Mouse (Mus musculus): ENCODE measurements around the gene Rsu1.

Gene Rsu1

DNA sequence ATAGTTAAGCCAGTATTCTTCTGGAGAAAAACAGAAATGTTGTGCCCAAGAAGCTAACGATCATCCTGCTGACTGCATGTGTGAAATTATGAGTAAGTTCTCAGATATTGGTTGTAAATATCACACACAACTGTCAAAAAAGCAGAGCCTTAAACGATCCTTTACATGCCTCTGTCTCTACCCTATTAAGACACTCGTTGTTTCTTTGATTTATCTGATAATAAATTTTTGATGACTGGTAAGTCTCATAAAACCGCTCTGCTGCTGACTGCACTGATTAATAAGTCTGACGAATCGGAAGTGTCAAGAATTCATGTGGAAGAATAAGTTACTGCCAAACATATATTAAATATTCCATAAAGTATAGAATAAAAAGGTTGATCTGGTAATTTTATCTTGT, 126.0 kb downstream of the Rsu1 start:
- DNase-seq, result no peak

DNA sequence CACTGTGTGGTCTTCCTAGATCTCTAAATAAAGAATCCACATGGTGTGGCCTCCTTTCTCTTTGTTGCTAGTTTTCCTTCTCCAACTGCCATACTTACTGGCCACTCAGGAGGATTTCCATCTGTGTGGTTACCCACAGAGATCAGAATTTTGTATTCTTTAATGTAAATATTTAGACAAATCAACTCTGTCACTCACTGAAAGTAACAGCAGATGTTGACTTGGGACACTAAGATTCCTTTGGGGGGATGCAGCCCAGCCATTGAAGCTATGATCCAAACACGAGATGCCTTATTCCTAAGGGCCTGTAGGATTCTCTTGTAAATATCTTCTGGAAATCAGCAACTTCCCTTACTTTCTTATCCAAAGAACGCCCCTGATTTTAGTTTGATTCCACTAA, 136.3 kb downstream of the Rsu1 start:
- no peak for DNase-seq

DNA sequence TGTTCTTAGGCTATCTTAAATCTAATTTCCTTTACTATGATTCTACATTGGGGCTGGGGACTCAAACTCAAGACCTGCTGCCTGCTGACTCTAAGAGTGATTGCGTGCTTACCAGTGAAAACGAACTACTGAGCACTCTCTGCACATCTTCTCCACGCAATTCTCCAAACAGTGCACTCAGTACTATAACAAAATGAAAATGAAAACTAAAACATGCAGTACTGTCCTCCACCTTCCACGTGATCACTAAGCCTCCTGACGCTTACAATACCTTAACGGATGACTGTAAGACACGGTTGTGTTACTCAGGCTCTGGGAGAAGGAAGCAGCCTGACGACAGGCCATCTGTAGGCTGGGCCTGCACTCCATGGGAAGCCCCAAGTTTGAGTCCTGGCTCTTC, 138.4 kb downstream of the Rsu1 start:
- DNase-seq, result no peak

DNA sequence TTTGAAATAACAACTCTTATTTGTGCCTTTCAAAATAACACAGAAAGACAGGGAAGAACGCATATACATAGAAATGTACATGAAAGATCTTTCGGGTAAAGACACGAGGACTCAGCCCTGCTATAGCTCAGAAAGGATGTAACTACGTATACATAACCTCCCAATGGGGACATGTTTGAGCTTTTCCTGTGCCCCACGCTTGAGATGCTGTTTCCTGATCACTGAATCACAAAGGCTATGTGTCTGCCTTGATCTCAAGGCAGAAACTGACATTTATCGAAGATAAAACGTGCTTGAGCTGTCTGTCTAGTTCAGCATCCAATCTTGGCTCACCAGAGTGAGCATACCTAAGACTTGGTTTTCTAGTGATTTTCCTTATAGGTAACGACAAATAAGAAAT, 138.8 kb downstream of the Rsu1 start:
- DNase-seq, result no peak

DNA sequence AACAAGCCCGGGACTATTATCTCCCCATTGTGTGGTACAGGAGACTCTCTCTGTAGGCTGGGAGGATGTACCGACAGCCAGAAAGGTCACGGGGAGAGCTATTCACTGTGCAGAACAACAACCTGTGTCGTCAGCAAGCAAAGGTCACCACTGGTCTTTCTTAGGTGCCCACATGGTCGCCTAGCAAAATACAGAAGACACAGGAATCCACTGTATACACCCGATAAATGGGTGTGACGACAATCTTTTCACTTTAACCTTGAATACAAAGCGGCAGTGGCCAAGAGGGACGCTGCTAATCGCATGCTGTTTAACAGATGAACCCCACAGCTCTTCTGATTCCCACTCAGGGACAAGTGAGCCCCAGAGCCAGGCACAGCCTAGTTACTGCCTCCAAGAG, 141.4 kb downstream of the Rsu1 start:
- DNase-seq, result no peak

DNA sequence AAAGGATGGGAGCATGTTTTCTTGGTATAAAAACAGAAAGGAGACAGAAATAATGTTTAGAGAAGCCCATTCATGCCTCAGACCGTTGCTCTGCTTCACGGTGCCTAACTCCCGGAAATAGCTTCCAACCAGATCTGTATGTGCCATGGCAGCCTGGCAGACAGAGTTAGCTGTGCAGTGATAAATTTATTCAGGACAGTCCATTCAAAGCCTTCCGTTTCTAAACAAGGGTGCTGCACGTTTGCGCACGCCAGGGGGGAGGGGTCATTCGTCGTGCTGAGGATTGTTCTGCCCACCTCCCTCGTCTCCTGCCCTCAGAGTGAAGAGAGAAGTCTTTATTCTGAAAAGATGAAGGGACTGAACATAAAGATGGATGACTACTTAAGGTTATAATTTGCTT, 141.9 kb downstream of the Rsu1 start:
- DNase-seq, result no peak

DNA sequence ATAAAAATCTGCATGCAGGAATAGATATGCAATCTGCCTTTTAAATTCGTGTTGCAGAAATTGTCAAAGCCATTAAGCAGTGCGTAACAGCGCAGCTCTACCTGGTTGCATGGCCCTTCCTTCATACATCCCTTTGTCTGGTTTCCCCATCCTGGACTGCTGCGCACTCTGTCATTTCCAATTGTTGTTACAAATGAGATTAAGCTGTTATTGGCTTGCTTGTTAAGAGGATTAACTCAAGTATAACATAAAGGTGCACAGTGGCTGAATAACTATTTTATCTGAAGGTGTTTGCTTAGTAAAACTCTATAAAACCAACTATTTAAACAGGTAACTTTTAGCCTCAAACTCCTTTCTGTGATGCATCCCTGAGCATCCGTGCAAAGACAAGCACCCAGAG, 150.8 kb downstream of the Rsu1 start:
- DNase-seq, result no peak

DNA sequence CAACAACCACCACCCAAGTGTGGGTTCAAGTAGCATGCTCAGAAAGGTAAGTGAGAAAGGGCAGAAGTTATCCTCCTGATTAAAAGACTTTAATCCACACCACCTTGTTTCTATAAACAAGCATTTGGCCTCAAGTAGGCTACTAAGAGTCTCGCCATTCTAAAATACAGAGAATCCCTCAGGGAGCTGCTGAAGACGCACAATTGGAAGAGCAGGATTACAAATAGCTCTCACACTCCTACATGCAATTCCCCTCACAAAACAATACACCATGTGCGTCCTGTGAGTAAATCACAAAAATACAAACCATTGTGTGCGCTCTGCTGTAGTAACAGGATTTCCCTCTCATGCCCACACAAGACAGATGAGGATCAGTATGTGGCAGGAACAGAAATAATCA, 153.3 kb downstream of the Rsu1 start:
- no peak for DNase-seq

DNA sequence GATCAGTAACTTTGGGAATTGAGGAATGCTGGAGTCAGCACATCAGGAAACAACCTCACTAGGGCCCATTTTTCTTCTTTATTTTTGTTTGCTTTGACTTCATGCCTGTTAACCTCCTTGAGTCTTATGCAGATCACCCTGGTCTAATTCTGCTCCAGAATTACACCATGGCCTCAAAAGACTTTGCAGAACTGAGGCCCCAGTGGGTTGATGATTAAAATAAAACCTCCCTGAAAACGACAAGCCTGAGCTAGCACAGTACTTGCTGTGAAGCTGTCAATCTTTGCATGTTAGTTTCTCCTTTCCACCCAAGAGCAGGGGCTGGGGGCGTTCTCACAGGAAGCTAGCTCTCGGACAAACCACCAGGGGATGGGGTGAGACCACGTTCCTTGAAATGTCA, 164.7 kb downstream of the Rsu1 start:
- peak; percentile 7 for DNase-seq

DNA sequence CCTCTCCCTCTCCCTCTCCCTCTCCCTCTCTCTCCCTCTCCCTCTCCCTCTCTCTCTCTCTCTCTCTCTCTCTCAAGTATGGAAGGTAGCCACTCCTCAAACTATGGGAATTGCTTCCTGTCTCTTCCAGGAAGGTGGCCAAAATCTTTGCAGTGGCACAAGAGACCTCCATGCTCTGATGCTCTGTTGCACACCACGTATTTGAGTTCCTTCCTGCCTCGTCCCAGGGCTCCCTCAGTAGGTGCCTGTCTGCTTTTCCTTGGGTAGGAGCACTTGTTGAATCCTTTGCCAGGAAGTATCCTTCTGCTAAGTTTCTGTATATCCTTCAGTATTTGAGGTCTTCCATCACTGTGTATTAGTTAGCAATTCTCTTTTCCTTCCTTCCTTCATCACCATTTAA, 166.8 kb downstream of the Rsu1 start:
- DNase-seq, result peak; percentile 4

DNA sequence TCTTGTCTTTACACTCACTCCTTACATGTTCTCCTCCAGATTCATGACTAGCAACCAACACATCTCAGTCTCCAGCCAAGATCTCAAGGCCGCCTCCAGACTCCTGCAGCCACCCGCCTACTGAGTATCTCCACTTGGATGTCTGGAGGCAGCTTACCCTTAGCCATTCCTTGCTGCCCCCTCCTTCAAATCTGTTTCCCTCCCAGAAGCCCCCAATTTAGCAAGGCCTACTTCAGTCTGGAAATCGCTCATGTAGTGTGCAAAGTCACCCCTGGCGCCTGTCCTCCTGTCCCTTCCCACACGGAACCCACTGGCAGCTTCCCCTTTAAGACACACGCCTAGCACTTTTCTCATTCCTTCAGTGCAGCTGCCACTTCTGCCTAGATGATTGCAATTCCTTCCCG, 167.4 kb downstream of the Rsu1 start:
- no peak for DNase-seq

DNA sequence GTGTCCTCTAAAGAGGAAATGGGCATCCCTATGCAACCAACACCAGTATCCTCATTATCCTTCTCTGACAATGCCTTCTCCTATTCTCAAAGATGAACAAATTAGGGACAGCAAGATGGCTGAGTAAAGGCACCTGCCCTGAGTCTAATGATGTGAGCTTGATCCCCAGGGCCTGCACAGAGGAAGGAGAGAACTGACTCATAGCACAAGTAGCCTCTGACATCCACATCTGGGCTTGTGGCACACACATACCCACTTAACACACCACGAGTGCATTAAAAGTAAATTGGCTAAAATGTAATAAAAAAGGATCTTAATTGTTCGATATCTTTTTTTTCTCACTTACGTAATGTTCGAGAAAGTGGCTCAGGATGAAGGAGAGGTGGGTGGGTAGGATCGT, 177.2 kb downstream of the Rsu1 start:
- DNase-seq, result no peak

DNA sequence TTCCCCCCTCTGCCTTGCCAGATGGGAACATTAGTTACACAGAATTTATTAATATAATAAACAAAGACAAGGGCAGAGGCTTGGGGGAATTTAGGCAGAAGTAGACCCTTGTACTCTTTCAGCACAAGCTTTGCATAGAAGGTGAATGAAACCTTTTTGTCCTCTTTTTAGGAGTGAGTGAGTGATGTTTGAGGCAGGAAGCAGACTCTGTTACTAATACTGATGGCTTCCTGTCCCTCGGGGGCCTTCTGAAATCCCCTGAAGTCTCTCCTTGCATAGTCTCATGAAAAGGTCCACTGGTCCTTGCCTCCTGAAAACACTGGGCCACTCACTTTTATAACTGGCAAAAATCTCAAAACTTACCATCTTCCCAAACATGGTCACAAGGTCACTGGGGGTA, 177.6 kb downstream of the Rsu1 start:
- DNase-seq, result no peak

DNA sequence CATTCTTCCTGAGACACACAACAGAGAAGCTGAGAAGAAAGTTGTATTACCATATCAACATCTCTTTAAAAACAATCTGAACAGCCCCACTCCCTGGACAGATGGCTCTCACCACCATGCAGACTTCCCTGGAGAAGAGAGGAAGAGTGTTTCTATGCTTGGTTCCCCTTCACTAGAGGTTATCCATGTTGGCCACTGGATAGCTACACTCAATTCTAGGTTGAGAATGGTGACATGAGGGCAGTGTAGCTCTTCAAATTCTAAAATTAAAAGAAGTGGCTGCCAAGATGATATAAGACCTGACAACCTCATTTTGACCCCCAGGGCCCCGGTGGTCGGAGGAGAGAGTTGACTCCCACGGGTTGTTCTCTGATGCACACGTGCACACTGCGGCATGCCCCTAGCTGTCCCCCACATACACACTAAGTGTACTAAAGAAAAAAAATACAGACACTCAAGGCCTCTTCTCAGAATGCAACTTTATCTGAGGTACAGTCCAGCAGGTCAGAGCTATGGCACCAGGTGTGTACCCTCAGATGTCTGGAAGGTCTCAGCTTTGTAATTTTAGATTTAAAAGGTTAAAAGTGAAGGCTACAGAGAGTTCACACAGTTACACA, 179.7 kb downstream of the Rsu1 start:
- DNase-seq, result no peak

DNA sequence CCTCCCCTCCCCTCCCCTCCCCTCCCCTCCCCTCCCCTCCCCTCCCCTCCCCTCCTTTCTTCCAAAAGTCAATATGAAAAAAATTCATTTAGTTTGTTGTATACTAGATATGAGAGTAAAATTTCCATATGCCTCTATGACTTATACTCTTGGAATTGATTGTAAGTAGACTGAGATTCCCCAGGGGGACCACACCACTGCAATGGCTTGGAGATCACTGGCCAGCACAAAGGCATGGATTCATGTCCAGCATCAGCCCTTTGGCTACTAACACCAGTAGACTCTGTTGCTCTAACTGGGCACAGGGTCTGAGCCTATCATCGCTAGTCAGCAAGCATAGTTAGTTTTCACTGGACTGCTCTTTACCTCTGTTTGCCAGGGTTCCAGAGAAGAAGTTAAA, 180.4 kb downstream of the Rsu1 start:
- DNase-seq, result no peak

DNA sequence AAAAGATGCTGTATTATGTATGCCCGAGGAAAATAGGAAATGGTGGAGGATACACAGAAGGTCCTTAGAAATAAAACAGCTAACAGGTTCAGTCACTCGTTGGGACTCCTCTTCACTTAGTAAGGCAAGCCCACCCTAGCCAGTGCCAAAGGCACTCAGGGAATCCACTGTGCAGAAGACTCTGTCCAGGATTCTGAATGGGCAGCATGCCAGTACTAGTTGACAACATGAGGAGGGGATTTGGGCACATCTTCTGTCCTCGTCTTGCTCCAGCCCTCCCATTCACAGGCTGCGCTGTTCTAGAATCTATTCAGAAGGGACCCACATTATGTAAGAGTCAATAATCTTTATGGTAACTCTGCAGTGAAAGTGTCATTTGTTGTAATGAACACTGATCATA, 181.4 kb downstream of the Rsu1 start:
- DNase-seq, result no peak

DNA sequence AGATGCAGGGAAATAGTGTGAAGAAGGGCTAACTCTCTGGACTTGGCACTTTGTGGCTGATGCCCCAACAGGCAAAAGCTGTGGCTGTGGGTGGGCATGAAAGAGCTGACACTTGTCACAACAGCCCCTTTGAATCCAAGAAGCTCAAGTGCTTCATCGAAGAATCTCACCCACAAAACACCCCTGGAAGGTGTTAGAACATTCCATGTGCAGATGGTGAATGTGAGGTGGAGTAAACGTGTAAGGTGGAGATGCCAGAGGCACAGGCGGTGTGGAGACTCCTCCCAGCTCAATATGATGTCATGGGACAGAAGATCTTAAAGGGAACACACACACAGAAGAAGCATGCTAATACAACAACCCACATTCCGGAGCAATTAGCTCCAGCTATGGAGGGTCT, 182.9 kb downstream of the Rsu1 start:
- DNase-seq, result no peak

DNA sequence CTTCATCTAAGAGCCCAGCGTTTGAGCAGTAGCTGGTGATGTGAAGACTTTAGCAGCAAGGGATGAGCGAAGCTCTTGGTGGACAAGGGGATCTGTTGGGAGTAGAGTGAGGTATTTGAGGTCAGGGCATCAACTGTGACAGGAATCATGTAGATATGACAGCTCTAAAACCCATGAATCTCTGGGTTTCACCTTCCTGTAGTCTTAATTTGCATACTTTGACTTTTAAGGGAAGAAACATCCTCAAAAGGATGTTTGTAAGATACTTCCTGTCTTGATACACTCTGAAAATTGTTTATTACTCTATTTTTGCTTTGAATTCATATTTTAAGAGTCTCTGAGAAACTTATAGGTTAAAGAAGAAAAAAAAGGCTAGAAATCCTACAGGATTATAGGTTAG, 183.4 kb downstream of the Rsu1 start:
- DNase-seq, result no peak

DNA sequence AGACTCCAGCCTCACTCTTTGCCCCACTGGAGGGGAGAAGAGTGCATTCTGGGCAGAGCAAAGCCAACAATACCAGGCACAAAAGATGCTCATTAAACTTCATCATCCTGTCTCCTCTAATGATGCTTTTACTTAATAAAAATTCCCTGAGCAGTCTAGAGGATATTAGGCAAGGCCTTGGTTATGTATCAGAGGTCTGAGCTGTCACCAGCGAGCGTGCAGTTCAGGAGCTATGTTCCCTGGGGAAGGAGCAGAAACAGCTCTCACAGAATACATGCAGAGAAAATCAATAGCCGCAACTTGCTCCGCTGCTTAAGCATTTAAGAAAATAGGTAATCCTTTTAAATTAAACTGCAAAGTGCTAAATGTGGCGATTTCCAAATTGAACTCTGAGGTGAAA, 187.0 kb downstream of the Rsu1 start:
- no peak for DNase-seq

DNA sequence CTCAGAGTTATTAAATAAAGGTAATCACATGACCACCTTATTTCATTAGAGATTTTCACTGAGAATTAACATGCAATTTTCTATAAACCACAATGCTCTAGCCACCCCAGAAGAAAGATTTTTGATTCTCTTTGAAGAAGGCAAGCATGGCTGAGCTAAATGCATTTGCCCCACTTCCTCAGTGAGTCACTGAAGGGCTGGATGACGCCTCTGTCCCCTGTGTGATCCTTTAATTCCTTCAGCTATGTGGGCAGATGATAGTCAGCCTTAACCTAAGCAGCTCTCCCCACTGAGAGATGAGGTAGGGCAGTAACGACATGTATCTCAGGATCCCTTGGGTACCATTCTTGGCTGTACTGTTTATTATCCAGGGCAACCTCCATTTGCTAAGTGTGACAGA, 190.7 kb downstream of the Rsu1 start:
- no peak for DNase-seq

DNA sequence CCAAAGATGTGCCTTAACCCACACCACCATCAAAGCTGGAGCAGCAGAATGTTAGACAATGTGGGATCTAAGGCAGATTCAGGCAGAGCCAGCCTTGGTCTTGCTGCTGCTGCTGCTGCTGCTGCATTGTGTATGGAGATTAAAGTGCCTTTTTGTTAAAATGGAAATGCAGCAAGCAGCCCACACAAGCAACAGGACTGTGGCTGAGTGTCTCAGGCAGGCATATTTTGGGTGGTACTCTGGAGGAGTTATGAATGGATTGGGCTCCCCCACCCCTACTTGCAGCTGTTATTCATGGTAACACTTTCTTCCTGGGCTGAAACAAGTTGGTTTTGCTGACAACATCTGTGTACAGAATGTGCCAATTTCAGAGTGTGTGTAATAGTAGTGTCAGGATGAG, 199.0 kb downstream of the Rsu1 start:
- no peak for DNase-seq

DNA sequence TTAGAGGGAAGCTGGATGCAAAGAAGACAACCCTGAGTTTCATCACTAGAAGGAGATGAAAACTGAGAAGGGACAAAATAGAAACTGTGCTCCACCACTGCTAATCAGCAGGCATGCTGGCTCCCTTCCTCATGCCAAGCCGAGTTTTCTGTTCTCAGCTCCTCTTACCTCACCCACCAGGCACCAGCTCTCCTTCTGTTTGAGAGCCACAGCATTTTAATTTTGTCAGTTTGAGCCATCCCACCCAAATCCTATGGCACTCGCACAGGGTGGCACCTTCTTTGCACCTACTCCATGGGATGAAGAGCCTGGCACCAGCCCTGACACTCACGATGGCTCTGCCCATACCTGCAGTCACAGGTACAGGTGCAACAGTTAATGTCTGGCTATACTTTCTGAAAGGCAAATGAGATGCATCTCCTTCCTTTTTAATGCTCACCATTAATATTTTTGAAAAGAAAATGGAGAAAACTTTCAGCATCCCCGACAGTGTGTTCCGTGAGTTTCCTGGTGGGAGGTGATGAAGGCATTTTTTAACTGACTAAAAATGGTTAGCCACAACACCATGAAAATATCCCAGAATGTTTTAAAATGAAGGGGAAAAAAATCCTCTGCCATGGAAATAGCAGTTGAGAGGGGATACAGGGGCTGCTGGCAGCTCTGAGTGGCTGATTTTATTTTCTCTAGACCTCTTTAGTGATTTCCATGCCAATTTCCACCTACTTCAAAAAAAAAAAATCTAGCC, 210.6 kb downstream of the Rsu1 start:
- DNase-seq, result no peak

DNA sequence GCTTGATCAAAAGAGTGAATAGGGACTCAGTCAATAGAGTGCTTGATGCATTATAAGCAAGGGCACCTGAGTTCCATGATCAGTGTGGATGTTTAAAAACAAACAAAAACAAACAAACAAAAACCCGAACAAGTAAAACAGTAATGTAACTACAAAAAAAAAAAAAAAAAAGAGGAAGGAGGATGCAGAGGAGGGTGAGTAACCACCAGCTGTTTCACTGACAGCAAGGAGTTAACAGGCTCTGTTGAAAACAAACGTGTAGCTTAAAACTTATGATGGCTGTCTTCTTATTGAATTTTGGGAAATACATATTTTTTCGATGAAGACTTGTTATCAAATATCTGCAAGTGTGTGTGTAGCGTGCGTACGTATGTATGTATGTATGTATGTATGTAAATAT, 222.6 kb downstream of the Rsu1 start:
- no peak for DNase-seq

DNA sequence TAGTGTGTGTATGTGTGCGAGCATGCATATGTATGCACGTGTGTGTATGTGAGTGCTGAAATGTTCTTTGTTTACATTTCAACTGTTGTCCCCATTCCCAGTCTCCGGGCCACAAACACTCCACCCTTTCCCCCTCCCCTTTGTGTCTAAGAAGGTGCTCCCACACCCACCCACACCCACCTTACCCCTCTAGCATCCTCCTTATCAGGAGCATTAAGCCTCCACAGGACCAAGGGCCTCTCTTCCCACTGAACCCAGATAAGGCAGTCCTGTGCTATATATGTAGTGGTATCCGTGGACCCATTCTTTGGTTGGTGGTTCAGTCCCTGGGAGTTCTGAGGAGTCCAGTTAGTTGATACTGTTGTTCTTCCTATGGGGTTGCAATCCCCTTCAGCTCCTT, 226.7 kb downstream of the Rsu1 start:
- DNase-seq, result no peak

DNA sequence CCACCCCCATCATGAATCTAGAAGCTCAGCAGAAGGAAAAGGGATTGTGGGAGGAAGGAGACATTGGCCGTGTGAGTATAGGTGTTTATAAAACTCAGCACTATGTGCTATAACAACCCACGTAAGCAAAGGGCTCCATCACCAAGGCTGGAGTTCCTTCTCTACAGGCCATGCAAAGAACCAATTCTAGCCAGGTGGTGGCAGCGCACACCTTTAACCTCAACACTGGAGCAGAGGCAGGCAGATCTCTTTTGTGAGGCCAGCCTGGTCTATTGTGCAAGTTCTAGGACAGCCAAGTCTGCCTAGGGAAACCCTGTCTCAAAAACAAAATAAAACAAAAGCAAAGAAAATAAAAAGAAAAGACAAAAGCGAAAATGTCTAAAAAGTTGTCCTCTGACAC, 231.4 kb downstream of the Rsu1 start:
- DNase-seq, result no peak

Data from kidney, adult 9 months (tissue).